Mouse (Mus musculus) spleen, postnatal 36 days (tissue): Measurements from ENCODE around the gene Olfr1465.

Source experiments
- DNase-seq, 2 experiments: peaks; one replicate each; pipeline ENCODE4 v3.0.0; 2022; ENCODE audit warnings: low spot score in 2 of 2, mixed read lengths in 1 of 2

Gene Olfr1465

DNA sequence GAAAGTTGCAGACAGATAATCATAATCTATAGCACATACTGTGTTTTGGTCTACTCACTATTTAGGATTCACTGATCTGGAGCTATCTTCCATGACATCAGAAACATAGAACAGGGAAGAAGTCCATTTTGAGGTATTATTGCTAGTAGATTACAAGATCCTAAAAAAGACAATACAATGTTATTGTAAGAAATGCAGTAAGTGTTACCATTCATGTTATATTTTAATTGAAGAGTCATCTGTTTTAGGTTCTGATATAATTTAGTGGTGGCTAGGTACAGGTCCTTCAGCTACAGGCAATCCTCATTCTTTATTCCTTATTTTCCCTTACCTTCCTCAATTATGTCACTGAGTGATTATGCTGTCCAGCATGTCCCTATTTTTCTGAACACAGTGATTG, at the start of gene Olfr1465:
TSS of gene Olfr1465 (minus strand) at position 101 of the 400 bp plus-strand sequence.
- DNase-seq = no peak

DNA sequence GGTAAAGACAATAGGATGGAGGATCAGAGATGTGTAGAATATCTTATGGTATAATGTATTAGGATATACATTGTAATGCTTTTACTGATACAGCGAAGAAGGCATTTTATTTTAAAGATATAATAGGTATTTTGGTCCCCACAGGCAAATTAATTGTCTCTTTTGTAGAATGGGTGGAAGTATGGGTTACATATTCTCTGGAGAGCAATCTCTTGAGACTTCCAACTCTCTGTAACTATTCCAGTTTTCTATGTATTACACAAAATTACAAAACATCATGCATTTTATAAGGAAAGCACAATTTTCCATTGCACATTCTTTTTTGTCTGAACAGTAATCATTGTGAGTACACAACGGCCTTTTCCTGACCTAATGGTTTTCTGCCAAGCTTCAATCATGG, 46.6 kb upstream of the Olfr1465 start, which contains the start of gene Olfr1467:
TSS of gene Olfr1467 (plus strand) at position 301 of the 400 bp plus-strand sequence.
- DNase-seq = no peak

DNA sequence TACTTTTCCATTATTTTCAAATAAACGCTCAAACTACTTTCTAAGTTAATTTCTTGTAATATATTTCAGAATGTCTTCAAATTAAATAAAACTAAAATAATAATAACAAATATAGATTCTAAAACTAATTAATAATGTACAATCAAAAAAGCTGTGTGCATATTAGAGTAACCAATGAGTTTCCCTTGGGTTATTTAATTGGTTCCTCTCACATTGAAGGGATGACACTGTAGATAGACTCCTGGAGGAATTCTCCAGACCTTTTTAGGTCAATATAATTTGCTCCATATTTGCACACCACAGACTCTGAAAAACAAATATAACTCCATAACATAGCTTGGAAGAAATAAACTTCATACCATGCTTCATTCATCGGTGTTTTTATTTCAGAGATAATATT, 23.2 kb upstream of the Olfr1465 start, which contains the start of gene Olfr1466:
TSS of gene Olfr1466 (plus strand) at position 301 of the 400 bp plus-strand sequence.
- DNase-seq = no peak
